Mouse (Mus musculus) hindbrain, embryonic 11.5 days (tissue): ENCODE measurements around the gene Trat1. TPM values are rescaled to one million over a fixed set of nuclear protein-coding genes. Genes with fewer than 3 reads are reported as not detected.

Source experiments
- ATAC-seq: fragments of 200-750 bp; cut with Nextera tagmentation; 2 replicates; pipeline ENCODE4 v1.8.0; 2017; ENCODE audit warnings: mild to moderate bottlenecking, moderate TSS enrichment, moderate library complexity; ENCODE audit not compliant: low FRiP score
- DNase-seq: peaks from one replicate; pipeline ENCODE4 v3.0.0-alpha.2; 2015; ENCODE audit warnings: low spot score
- H3K27ac ChIP-seq: fragments of 300-500 bp; sonication (generic); 2 replicates; pipeline ENCODE4 v1.5.1; 2014; ENCODE audit warnings: mild to moderate bottlenecking, low read depth, low read length
- H3K27me3 ChIP-seq: fragments of 300-500 bp; sonication (generic); 2 replicates; pipeline ENCODE4 v1.6.1; 2014; ENCODE audit warnings: mild to moderate bottlenecking, low read length, moderate library complexity, mixed read lengths; ENCODE audit not compliant: control insufficient read depth, insufficient read depth
- H3K36me3 ChIP-seq: fragments of 300-500 bp; sonication (generic); 2 replicates; pipeline ENCODE4 v1.6.1; 2014; ENCODE audit warnings: mild to moderate bottlenecking, low read length, moderate library complexity, mixed read lengths; ENCODE audit not compliant: control insufficient read depth, insufficient read depth
- H3K4me1 ChIP-seq: fragments of 300-500 bp; sonication (generic); replicated peaks from 2 replicates; pipeline ENCODE4 v1.6.1; 2014; ENCODE audit warnings: low read length, mixed read lengths; ENCODE audit not compliant: control insufficient read depth, insufficient read depth
- H3K4me2 ChIP-seq: fragments of 300-500 bp; sonication (generic); replicated peaks from 2 replicates; pipeline ENCODE4 v1.6.1; 2014; ENCODE audit warnings: mild to moderate bottlenecking, low read depth, low read length
- H3K4me3 ChIP-seq: fragments of 300-500 bp; sonication (generic); 2 replicates; pipeline ENCODE4 v1.5.1; 2014; ENCODE audit warnings: low read depth, low read length
- H3K9ac ChIP-seq: fragments of 300-500 bp; sonication (generic); 2 replicates; pipeline ENCODE4 v1.6.1; 2014; ENCODE audit warnings: low read depth, low read length
- H3K9me3 ChIP-seq: fragments of 300-500 bp; sonication (generic); 2 replicates; pipeline ENCODE4 v1.6.1; 2016; ENCODE audit warnings: low read length; ENCODE audit not compliant: control insufficient read depth
- WGBS: fragments of 180-500 bp; shearing (Covaris S2); extraction: QIAGEN DNeasy Blood & Tissue Kit; methylation state at CpG from one replicate; pipeline ENCODE4 v1.1.7; 2014; 5-methylcytosine and 5-hydroxymethylcytosine counted together
- polyA plus RNA-seq: library from polyadenylated mRNA; unstranded; fragments of >200 nt; fragmentation: Nextera tagmentation; extraction: Ambion mirVana; gene quantifications from 2 replicates; pipeline ENCODE4 v1.2.1, GENCODE M21; 2014

Trat1 gene
- 0.08 TPM in 1 of 2 replicates, not detected in the other for polyA plus RNA-seq

GRCm38 (mm10) chr16:48771971-48772445, at the start of gene Trat1:
TSS of gene Trat1 (minus strand) at chr16:48772021.
- H3K9me3 ChIP-seq: no peaks in the 10 kb centered on the region
- ATAC-seq (no peak), DNase-seq (no peak)
- no peaks in the 10 kb centered on the region for H3K27me3 ChIP-seq
- H3K4me3 ChIP-seq: no peak within 1 kb of the TSS
- no peak within 1 kb of the TSS for H3K27ac ChIP-seq
- H3K4me2 ChIP-seq: no peak within 1 kb of the TSS
- H3K36me3 ChIP-seq: no peaks in the 10 kb centered on the region
- no peaks in the 10 kb centered on the region for H3K4me1 ChIP-seq
- 85% methylated on average over 3 of the region's 3 CpGs for WGBS
- H3K9ac ChIP-seq: no peak within 1 kb of the TSS

- H3K4me3 ChIP-seq: no peak overlapping the region
- no peaks in the 10 kb centered on the region for H3K36me3 ChIP-seq
- WGBS: 96% methylated on average over 6 of the region's 6 CpGs
- H3K4me1 ChIP-seq: no peaks in the 10 kb centered on the region
- no peaks in the 10 kb centered on the region for H3K27me3 ChIP-seq
- DNase-seq (no peak), ATAC-seq (no peak)
- no peaks in the 10 kb centered on the region for H3K9me3 ChIP-seq
- H3K9ac ChIP-seq: no peak overlapping the region
- no peak overlapping the region for H3K27ac ChIP-seq
- no peak overlapping the region for H3K4me2 ChIP-seq
Measured at GRCm38 (mm10) chr16:48818524-48818923, 46.7 kb upstream of the Trat1 start.

DNA sequence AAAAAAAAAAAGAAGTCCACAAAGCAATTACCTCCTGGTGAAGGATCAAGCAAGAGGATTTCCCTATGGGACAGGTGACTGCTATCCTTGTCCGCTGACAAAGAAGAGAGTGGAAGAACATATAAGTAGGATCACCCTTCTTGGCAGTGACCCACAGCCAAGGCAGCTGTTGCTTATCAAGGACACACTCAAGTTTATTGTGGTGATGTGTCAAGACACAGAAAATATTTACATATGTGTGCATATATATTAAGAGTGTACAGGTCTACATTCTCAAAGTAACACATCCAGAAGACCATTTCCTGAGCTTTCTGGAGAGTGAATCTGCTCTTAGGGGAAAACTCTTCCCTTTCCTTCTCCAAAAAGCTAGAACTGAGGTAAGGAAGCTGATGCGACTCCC, 44.9 kb upstream of the Trat1 start, which contains the start of gene Retnlb:
Retnlb (plus strand) TSS at position 162 of the 400 bp plus-strand sequence.
- H3K4me3 ChIP-seq: no peak within 1 kb of the TSS
- H3K4me1 ChIP-seq: no peaks in the 10 kb centered on the region
- H3K9me3 ChIP-seq: no peaks in the 10 kb centered on the region
- 98% methylated on average over 2 of the region's 2 CpGs for WGBS
- no peaks in the 10 kb centered on the region for H3K36me3 ChIP-seq
- H3K27me3 ChIP-seq: no peaks in the 10 kb centered on the region
- ATAC-seq (no peak), DNase-seq (no peak)
- H3K9ac ChIP-seq: no peak within 1 kb of the TSS
- H3K4me2 ChIP-seq: no peak within 1 kb of the TSS
- H3K27ac ChIP-seq: no peak within 1 kb of the TSS

DNA sequence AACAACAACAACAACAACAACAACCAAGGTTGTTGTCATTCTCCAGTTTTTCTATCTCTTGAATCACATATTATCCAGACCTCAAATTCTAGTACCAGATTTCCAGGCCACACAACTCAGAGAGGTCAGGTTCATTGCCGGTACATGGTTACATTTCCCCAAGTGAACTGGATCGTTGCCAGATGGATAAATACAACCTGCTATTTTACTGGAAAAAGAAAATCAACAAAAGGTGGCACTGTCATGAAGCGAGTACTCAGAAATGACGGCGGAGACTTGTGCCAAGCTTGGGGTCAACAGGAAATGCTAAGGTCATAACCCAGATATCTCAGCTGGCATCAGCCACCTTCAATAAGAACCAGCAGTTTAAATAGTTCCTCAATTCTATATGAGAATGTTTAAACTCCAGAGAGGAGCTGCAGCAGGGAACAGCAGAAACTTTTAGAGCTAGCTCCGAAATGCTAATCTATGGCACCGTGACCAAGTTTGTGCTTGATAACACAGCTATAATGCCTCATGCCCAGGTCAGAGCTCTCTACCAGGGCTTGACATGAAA, 40.1 kb upstream of the Trat1 start:
- no peak overlapping the region for H3K4me3 ChIP-seq
- H3K4me1 ChIP-seq: no peaks in the 10 kb centered on the region
- ATAC-seq (no peak), DNase-seq (no peak)
- no peaks in the 10 kb centered on the region for H3K27me3 ChIP-seq
- no peaks in the 10 kb centered on the region for H3K9me3 ChIP-seq
- no peak overlapping the region for H3K9ac ChIP-seq
- no peaks in the 10 kb centered on the region for H3K36me3 ChIP-seq
- 86% methylated on average over 7 of the region's 7 CpGs for WGBS
- H3K4me2 ChIP-seq: no peak overlapping the region
- H3K27ac ChIP-seq: no peak overlapping the region

- no peaks in the 10 kb centered on the region for H3K9me3 ChIP-seq
- H3K9ac ChIP-seq: no peak overlapping the region
- no peak overlapping the region for H3K27ac ChIP-seq
- no peak overlapping the region for H3K4me3 ChIP-seq
- no peaks in the 10 kb centered on the region for H3K36me3 ChIP-seq
- H3K4me2 ChIP-seq: no peak overlapping the region
- H3K27me3 ChIP-seq: no peaks in the 10 kb centered on the region
- WGBS: 60% methylated on average over 2 of the region's 2 CpGs
- ATAC-seq (no peak), DNase-seq (no peak)
- no peaks in the 10 kb centered on the region for H3K4me1 ChIP-seq
Measured at GRCm38 (mm10) chr16:48809374-48809773, 37.6 kb upstream of the Trat1 start.

DNA sequence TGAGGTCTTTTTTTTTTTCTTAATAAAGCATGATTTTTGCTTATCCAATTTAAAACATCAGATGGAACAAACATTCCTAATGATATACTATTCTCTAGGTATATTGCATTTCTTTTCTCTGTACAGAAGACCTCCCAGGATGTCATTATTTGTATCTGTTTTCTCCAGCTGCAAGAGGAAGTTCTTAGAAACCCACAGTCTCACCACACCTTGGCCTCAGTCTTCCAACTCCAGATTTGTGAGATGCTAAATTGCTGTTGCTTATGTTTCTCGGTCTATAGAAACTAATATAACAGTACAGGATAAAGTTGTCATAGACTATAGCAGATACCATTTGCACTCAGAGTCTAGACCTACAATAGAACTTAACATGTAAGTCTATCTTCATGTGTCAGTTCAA, 34.7 kb upstream of the Trat1 start:
- H3K9me3 ChIP-seq: no peaks in the 10 kb centered on the region
- DNase-seq (no peak), ATAC-seq (no peak)
- no peaks in the 10 kb centered on the region for H3K36me3 ChIP-seq
- no peak overlapping the region for H3K27ac ChIP-seq
- H3K27me3 ChIP-seq: no peaks in the 10 kb centered on the region
- no peaks in the 10 kb centered on the region for H3K4me1 ChIP-seq
- H3K4me2 ChIP-seq: no peak overlapping the region
- WGBS: 88% methylated on average over 1 of the region's 1 CpGs
- H3K4me3 ChIP-seq: no peak overlapping the region
- H3K9ac ChIP-seq: no peak overlapping the region

DNA sequence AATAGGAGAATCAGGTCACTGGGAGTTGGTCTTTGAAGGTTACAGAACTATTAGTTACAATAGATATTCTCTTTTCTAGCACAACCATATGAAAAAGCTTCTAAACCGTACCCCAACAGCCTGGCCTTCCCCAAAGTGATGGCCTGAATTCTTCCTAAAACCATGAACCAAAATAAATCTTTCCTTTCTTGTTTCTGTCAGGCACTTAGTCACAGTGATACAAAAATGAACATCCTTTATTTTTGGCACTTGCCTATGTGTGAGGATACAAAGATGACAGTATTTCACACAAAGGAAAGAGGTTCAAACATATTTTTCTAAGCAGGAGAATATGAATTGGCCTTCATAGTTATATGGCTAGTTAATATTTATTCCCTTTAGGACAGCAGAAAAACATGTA, 33.6 kb upstream of the Trat1 start:
- Histone ChIP-seq H3K9ac (no peak overlapping the region), H3K27me3 (no peaks in the 10 kb centered on the region), H3K4me2 (no peak overlapping the region), H3K4me1 (no peaks in the 10 kb centered on the region), H3K27ac (no peak overlapping the region), H3K36me3 (no peaks in the 10 kb centered on the region), H3K4me3 (no peak overlapping the region), H3K9me3 (no peaks in the 10 kb centered on the region)
- ATAC-seq (no peak), DNase-seq (no peak)
- 92% methylated on average over 1 of the region's 1 CpGs for WGBS

GRCm38 (mm10) chr16:48800906-48801305, 29.1 kb upstream of the Trat1 start:
- no peak overlapping the region for H3K4me2 ChIP-seq
- no peaks in the 10 kb centered on the region for H3K4me1 ChIP-seq
- DNase-seq: no peak
- no peak for ATAC-seq
- no peaks in the 10 kb centered on the region for H3K36me3 ChIP-seq
- H3K4me3 ChIP-seq: no peak overlapping the region
- no peak overlapping the region for H3K9ac ChIP-seq
- no peaks in the 10 kb centered on the region for H3K9me3 ChIP-seq
- 95% methylated on average over 2 of the region's 2 CpGs for WGBS
- no peak overlapping the region for H3K27ac ChIP-seq
- no peaks in the 10 kb centered on the region for H3K27me3 ChIP-seq

GRCm38 (mm10) chr16:48799470-48799869, 27.6 kb upstream of the Trat1 start:
- Histone ChIP-seq H3K4me2 (no peak overlapping the region), H3K4me3 (no peak overlapping the region), H3K27me3 (no peaks in the 10 kb centered on the region), H3K4me1 (no peaks in the 10 kb centered on the region), H3K27ac (no peak overlapping the region), H3K36me3 (no peaks in the 10 kb centered on the region), H3K9ac (no peak overlapping the region), H3K9me3 (no peaks in the 10 kb centered on the region)
- DNase-seq: no peak
- WGBS: 83% methylated on average over 3 of the region's 3 CpGs
- no peak for ATAC-seq
